Mouse (Mus musculus) midbrain, embryonic 12.5 days (tissue): ENCODE measurements around the gene Slc9a7. TPM values are rescaled to one million over a fixed set of nuclear protein-coding genes. Genes with fewer than 3 reads are reported as not detected.

ENCODE experiments used
- ATAC-seq: fragments of 200-750 bp; cut with Nextera tagmentation; 2 replicates; pipeline ENCODE4 v1.8.0; 2017; ENCODE audit warnings: low read depth, moderate TSS enrichment, moderate library complexity; ENCODE audit not compliant: low FRiP score
- H3K27ac ChIP-seq: fragments of 300-500 bp; sonication (generic); replicated peaks from 2 replicates; pipeline ENCODE4 v1.5.1; 2016; ENCODE audit warnings: mild to moderate bottlenecking
- H3K27me3 ChIP-seq: fragments of 300-500 bp; sonication (generic); 2 replicates; pipeline ENCODE4 v1.6.1; 2016; ENCODE audit warnings: mild to moderate bottlenecking
- H3K36me3 ChIP-seq: fragments of 300-500 bp; sonication (generic); 2 replicates; pipeline ENCODE4 v1.6.1; 2016
- H3K4me1 ChIP-seq: fragments of 300-500 bp; sonication (generic); 2 replicates; pipeline ENCODE4 v1.6.1; 2016
- H3K4me2 ChIP-seq: fragments of 300-500 bp; sonication (generic); replicated peaks from 2 replicates; pipeline ENCODE4 v1.6.1; 2016; ENCODE audit warnings: mild to moderate bottlenecking, moderate library complexity
- H3K4me3 ChIP-seq: fragments of 300-500 bp; sonication (generic); 2 replicates; pipeline ENCODE4 v1.5.1; 2016; ENCODE audit warnings: mild to moderate bottlenecking
- H3K9ac ChIP-seq: fragments of 300-500 bp; sonication (generic); replicated peaks from 2 replicates; pipeline ENCODE4 v1.6.1; 2016; ENCODE audit warnings: mild to moderate bottlenecking, moderate library complexity
- H3K9me3 ChIP-seq: fragments of 300-500 bp; sonication (generic); 2 replicates; pipeline ENCODE4 v1.6.1; 2016; ENCODE audit warnings: mild to moderate bottlenecking
- WGBS: fragments of 180-500 bp; shearing (Covaris S2); methylation state at CpG from one replicate; pipeline ENCODE4 v1.1.7; 2016; 5-methylcytosine and 5-hydroxymethylcytosine counted together
- polyA plus RNA-seq: library from polyadenylated mRNA; unstranded; fragments of >200 nt; fragmentation: Nextera tagmentation; extraction: Ambion mirVana; gene quantifications from 2 replicates; pipeline ENCODE4 v1.2.1, GENCODE M21; 2016

The Slc9a7 gene
- polyA plus RNA-seq, 1 experiment from 2014 or later, result 2.2 TPM

DNA sequence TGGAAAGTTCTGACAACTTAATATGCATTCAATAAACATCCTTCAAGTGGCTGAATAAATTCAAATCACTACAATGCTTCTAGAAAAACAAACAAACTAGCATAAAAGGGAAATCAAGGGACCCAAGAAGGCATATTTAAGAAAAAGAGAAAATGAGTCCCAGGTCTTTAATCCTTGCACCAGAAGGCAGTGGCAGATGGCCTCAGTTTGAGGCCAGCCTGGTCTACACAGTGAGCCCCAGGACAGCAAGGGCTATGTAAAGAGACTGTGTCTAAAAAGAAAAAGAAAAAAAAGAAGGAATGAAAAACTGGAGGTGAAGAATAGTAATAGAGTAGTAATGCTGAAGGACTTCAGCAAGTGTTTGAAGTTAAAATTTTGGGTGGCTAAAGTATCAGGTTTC is 162.7 kb downstream of the Slc9a7 start:
- Histone ChIP-seq H3K27ac (no peak overlapping the region), H3K9me3 (no peaks in the 10 kb centered on the region), H3K4me3 (no peak overlapping the region), H3K4me2 (no peak overlapping the region), H3K27me3 (no peaks in the 10 kb centered on the region), H3K9ac (no peak overlapping the region), H3K4me1 (no peaks in the 10 kb centered on the region), H3K36me3 (no peaks in the 10 kb centered on the region)
- no peak for ATAC-seq

DNA sequence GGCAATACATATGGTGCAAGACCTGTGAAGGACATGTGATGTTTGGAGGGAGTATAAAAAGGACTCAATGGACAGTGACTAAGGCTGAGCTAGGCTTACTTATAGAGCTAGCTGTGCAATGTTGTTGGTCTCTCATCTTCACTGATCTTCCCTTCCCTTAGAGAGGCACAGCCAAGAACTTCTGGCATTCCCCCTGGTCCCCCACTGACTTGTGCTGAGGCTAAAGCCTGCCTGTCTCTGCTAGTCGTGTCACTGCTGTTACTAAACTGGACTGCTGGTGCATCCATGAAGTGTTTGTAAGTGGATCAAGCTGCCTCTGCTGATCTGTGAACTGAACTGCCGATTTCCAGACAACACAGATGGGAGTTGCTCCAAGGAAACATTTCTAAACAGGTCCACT is 166.1 kb downstream of the Slc9a7 start:
- Histone ChIP-seq H3K9ac (no peak overlapping the region), H3K4me2 (no peak overlapping the region), H3K36me3 (no peaks in the 10 kb centered on the region), H3K4me3 (no peak overlapping the region), H3K9me3 (no peaks in the 10 kb centered on the region), H3K27ac (no peak overlapping the region), H3K27me3 (no peaks in the 10 kb centered on the region), H3K4me1 (no peaks in the 10 kb centered on the region)
- no peak for ATAC-seq
- WGBS, result 60% methylated on average over 2 of the region's 2 CpGs

GRCm38 (mm10) chrX:20117717-20118116 is 173.9 kb downstream of the Slc9a7 start:
- WGBS, result 75% methylated on average over 2 of the region's 2 CpGs
- no peak overlapping the region for H3K9ac ChIP-seq
- ATAC-seq, result no peak
- no peaks in the 10 kb centered on the region for H3K27me3 ChIP-seq
- no peaks in the 10 kb centered on the region for H3K9me3 ChIP-seq
- no peak overlapping the region for H3K4me2 ChIP-seq
- no peak overlapping the region for H3K27ac ChIP-seq
- H3K36me3 ChIP-seq, result no peaks in the 10 kb centered on the region
- no peaks in the 10 kb centered on the region for H3K4me1 ChIP-seq
- H3K4me3 ChIP-seq, result no peak overlapping the region

GRCm38 (mm10) chrX:20070196-20070595 is 221.4 kb downstream of the Slc9a7 start:
- no peaks in the 10 kb centered on the region for H3K9me3 ChIP-seq
- no peaks in the 10 kb centered on the region for H3K36me3 ChIP-seq
- no peaks in the 10 kb centered on the region for H3K4me1 ChIP-seq
- ATAC-seq, result no peak
- no peak overlapping the region for H3K27ac ChIP-seq
- no peaks in the 10 kb centered on the region for H3K27me3 ChIP-seq
- H3K4me2 ChIP-seq, result no peak overlapping the region
- 63% methylated on average over 4 of the region's 4 CpGs for WGBS
- H3K4me3 ChIP-seq, result no peak overlapping the region
- no peak overlapping the region for H3K9ac ChIP-seq

DNA sequence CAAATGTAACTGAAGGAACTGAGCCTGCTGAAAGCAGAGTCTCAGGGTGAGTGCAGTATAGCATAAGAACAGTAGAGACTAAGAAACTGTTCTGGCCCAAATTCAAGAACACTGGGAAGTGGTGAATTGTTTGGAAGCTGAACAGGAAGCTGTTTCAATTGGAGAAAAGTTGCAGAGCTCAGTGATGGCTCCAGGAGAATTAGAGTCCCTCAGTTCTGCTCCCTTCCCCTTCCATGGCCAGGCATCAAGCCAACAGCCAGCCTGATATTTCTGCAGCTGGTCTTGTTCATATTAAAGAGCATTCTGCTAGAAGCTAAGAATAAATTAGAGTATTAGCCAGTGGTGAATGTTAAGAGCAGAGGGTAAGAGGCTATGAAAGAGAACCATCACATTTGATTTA is 225.0 kb downstream of the Slc9a7 start:
- no peak overlapping the region for H3K4me2 ChIP-seq
- no peak for ATAC-seq

GRCm38 (mm10) chrX:20061764-20062480 is 229.7 kb downstream of the Slc9a7 start:
- no peaks in the 10 kb centered on the region for H3K9me3 ChIP-seq
- no peaks in the 10 kb centered on the region for H3K4me1 ChIP-seq
- no peak overlapping the region for H3K9ac ChIP-seq
- no peaks in the 10 kb centered on the region for H3K36me3 ChIP-seq
- H3K27ac ChIP-seq, result no peak overlapping the region
- peaks cover 27% of the 10 kb centered on the region for H3K27me3 ChIP-seq
- H3K4me2 ChIP-seq, result no peak overlapping the region
- no peak for ATAC-seq
- WGBS, result 63% methylated on average over 3 of the region's 3 CpGs
- no peak overlapping the region for H3K4me3 ChIP-seq

More for the DNA sequence above, 225.0 kb downstream of the Slc9a7 start:
- H3K36me3 ChIP-seq, result no peaks in the 10 kb centered on the region
- no peaks in the 10 kb centered on the region for H3K9me3 ChIP-seq
- no peak overlapping the region for H3K9ac ChIP-seq
- no peak overlapping the region for H3K4me3 ChIP-seq
- H3K27me3 ChIP-seq, result peaks cover 3% of the 10 kb centered on the region; the same call in 1 of the 2 replicates
- no peaks in the 10 kb centered on the region for H3K4me1 ChIP-seq
- no peak overlapping the region for H3K27ac ChIP-seq

- no peak overlapping the region for H3K27ac ChIP-seq
- ATAC-seq, result peak; percentile 28; the same call in 1 of the 2 replicates
- 27% methylated on average over 47 of the region's 47 CpGs for whole genome bisulfite sequencing
- H3K36me3 ChIP-seq, result no peaks in the 10 kb centered on the region
- no peaks in the 10 kb centered on the region for H3K4me1 ChIP-seq
- peaks cover 27% of the 10 kb centered on the region for H3K27me3 ChIP-seq
- peak overlapping the region; percentile 39 for H3K9ac ChIP-seq
- H3K4me2 ChIP-seq, result peak overlapping the region; percentile 63
- H3K4me3 ChIP-seq, result peak overlapping the region; percentile 47
- no peaks in the 10 kb centered on the region for H3K9me3 ChIP-seq
Observed at GRCm38 (mm10) chrX:20060769-20061315, 230.8 kb downstream of the Slc9a7 start.

- Histone ChIP-seq H3K27me3 (peaks cover 27% of the 10 kb centered on the region), H3K36me3 (no peaks in the 10 kb centered on the region), H3K27ac (no peak overlapping the region), H3K9me3 (no peaks in the 10 kb centered on the region), H3K4me1 (no peaks in the 10 kb centered on the region), H3K9ac (peak overlapping the region; percentile 39), H3K4me2 (peak overlapping the region; percentile 63), H3K4me3 (peak overlapping the region; percentile 47)
- ATAC-seq, result peak; percentile 57
- WGBS, result 29% methylated on average over 63 of the region's 65 CpGs
Observed at GRCm38 (mm10) chrX:20060096-20060768, 231.4 kb downstream of the Slc9a7 start.

- ATAC-seq, result peak; percentile 94
Observed at GRCm38 (mm10) chrX:20059381-20059971, 232.1 kb downstream of the Slc9a7 start, which contains the start of gene Chst7. TSS of gene Chst7 (plus strand) at chrX:20059560.

More at GRCm38 (mm10) chrX:20059381-20059971, 232.1 kb downstream of the Slc9a7 start, which contains the start of gene Chst7:
- Histone ChIP-seq H3K4me3 (peak within 1 kb of the TSS; percentile 47), H3K27ac (no peak within 1 kb of the TSS), H3K27me3 (peaks cover 27% of the 10 kb centered on the region), H3K9ac (peak within 1 kb of the TSS; percentile 20; the same call in 1 of the 2 replicates), H3K36me3 (no peaks in the 10 kb centered on the region), H3K4me1 (no peaks in the 10 kb centered on the region), H3K9me3 (no peaks in the 10 kb centered on the region), H3K4me2 (peak within 1 kb of the TSS; percentile 63)
- WGBS, result 18% methylated on average over 40 of the region's 40 CpGs

Other genes starting within 250 kb of the Slc9a7 start
- 3.0 and 3.4 TPM in 2 replicates for gene Chst7, start 232.2 kb downstream of the Slc9a7 start, polyA plus RNA-seq
- gene Rp2, start 72.7 kb upstream of the Slc9a7 start, polyA plus RNA-seq, result 21.3 and 24.2 TPM in 2 replicates
- gene Jade3, start 133.9 kb upstream of the Slc9a7 start, polyA plus RNA-seq, result 9.5 and 10.1 TPM in 2 replicates